Mouse (Mus musculus): ENCODE measurements around the gene Sos1.

Gene Sos1

DNA sequence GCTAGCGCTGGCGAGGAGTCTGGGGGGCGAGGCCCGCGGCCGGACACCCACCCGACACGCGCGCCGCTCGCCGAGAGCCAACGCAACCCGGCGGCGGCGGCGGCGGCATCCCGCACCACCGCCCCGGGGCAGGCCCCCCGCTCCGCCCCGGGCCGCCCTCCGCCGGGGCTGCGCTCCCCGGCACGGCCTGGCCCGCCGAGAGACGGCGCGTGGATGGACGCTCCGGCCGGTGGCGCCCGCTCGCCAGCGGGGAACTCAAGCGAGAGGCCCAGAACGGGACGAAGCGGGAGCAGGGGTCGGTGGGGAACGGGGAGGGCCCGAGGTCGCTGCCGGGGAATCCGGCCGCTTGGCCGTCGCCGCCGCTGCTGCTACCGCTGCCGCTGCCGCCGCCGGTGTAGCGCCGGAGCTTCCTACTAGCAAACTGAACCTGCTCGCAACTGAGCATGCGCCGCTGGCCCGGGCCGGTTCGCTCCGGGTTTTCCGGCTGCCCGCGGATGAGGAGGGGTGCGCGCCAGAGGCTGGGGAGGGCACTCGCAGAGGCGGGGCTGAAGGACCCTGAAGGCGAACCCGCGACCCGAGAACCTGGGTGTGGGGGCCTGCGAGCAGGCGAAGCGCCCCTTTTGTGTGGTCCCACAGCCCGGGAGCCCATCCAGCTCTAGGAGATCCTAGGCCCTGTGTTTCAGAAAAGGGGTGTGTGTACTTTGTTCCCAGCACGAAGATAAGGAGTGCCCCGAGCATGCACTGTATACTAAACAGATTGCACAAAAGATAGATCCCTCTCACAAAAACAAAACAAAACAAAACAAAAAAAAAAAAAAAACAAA, at the start of gene Sos1:
Gene Sos1 (minus strand): TSS at position 423 of the 824 bp plus-strand sequence.
- peak; percentile 61 for DNase-seq (ENCODE audit: low read depth)

DNA sequence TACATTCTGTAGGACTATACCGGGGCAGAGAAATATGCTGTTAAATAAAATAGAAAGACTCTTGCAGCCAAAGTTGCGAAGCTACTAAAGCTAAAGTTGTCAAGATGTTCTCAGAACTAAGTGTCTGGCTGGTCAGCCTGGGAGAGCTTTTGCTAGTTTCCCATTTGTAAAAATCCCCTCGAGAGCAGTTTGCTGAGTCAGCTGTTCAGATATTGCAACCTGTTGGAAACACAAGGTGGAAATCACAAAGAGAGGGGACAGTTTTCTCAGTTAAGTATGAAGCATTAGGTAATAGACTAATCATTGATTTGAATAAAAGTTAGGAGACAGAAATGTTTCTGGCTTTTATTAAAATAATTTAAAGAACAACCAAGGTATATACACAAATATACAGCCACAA, 43.0 kb upstream of the Sos1 start:
- DNase-seq (ENCODE audit: low read depth): no peak

DNA sequence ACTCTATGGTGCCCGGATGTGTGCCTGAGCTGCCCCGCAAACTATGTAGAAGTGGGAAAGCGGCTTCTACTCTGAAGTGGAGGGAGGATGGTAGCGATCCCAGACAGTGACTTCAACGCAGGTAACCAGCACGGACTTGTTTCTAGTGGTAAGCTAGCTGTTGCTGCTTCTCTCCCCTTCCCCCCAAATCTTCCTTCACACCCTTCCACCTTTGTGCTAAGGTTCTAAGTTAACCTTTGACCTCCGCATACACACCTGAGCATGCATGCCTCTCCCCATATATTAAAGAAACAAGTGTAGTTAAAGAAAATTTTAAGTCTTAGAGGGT, 41.9 kb upstream of the Sos1 start:
- no peak for DNase-seq (ENCODE audit: low read depth)

DNA sequence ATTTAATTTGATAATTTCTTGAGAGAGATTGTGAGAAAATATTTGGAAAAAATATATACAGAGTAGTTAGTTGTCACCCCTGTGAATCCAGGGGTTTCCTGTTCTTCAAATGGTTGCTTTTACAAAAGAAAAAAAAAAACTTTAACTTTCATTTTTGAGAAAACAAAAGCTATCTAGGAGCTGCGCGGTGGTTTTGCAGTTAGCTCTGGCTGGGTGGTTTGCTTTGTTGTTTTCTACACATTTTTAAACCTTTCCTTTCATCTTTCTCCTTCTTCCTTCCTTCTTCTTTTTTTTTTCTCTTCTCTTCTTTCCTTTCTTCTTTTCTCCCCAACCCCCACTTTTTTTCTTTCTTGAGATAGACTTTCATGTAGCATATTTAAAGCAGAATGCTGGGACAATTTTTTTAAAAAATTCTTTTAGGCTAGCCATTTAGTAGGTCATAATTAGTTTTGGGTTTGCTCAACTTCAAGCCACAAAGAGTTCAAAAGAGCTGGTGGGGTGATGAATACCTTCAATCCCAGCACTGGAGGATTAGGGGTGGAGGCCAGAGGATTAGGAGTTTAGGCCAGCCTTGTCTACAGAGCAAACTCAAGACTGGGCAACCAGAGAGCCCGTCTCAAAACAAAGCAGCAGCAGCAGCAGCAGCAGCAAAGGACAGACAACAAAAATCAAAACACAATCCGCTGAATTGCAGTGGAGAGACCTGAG, 41.4 kb upstream of the Sos1 start:
- DNase-seq (ENCODE audit: low read depth): no peak

DNA sequence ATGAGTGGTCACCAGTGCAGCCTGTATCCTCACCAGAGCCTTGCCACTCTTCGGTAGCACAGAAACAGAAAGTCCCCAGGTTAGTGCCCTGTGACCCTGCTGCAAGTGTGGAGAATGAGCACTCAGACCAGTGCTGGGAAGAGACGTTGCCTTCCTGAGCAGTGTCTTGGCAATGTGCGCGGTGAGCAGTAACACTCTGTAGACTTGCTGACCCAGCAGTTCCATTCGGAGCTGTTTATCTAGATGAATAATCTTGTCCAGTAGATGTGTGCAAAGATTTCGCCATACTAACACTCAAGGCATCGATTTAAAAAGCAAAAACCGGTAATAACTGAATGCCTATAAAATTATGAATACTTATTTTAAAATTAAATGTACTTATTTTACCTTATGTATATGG, 40.3 kb upstream of the Sos1 start:
- DNase-seq (ENCODE audit: low read depth): no peak

DNA sequence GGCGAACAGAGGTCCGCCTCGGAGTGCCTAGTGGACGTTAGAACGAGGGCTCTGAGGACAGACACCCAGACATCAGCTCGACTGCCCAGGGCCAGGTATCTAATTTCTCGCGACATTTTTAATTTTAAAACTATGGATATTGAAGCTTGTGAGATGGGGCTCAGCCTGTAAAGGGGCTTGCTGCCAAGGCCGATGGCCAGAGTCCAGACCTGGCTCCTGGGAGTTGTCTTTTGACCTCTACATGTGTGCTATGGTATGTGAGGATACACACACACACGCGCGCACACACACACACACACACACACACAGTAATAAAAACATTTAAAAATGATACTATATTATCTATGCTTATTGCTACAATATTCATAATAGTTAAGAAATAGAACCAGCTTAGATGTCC, 38.6 kb upstream of the Sos1 start:
- DNase-seq (ENCODE audit: low read depth): no peak

DNA sequence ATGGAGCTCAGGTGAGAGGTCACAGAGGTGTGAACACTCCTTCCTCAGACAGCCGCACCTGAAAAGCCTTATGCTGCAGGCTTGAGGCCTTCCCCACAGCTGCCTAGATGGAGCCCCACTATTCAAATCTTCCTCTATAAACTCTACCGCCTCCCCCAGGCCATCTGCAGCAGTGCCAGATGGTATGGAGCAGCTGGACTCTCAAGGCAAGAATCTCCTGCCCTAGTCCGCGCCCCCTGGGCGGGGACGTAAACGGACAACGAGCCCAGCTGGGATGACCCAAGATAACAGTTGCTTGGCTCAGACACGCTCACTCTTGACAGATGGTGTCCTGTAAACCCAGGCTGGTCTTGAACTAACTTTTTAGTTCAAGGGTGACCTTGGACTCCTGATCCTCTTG, 37.0 kb upstream of the Sos1 start:
- DNase-seq (ENCODE audit: low read depth): no peak

DNA sequence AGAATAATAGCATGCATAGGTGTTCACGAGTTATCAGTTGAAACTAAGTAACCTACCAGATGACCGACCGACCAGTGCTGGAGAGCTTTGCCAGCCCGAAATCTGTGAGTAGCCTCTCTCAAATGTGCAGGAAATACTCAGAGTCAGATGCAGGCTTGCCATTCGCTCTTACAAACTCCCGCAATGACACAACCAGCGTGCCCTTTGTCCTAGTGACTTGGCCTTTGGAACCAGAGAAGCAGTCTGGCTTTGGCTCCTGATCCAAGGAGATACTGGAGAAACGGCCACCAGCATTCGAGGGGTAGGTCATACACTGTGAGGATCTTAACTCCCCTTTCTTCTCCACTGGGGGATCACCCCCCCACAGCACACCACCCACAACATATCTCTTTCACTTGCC, 35.7 kb upstream of the Sos1 start:
- DNase-seq (ENCODE audit: low read depth): no peak

DNA sequence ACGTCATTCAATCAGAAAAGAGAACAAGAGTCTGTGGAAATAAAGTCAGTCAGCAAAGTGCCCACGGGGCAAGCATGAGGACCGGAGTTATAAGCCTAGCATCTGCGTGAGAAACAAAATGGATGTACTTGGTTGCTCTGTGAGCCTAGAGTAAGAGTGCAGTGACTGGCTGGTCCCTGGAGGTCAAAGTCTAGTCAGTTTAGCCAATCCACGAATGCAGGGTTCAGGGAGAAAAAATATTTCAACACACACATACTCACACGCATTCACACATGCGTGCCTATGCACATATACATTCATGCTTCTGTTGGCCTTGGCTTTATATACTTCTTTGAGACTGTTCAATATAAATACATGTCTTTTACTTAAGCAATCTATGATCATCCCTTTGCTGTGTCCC, 35.3 kb upstream of the Sos1 start:
- DNase-seq (ENCODE audit: low read depth): no peak

DNA sequence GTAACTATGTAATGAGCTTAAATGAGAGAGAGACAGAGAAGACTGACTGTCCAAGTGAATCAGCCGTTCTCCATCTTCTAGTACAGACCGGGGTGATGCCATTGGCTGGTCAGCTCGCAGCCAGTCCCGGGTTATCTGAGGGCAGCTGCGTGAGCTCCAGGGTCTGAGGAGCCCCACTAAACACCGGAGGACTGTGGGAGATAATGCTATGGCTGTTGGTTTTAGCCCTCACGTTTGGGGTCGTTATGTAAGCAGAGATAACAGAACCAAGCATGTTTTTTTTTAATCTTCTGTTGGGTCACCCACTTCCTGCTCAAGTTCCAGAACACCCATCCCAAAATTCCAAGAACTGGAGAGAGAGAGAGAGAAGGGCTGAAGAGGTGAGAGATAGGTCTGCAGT, 33.5 kb upstream of the Sos1 start:
- DNase-seq (ENCODE audit: low read depth): no peak

DNA sequence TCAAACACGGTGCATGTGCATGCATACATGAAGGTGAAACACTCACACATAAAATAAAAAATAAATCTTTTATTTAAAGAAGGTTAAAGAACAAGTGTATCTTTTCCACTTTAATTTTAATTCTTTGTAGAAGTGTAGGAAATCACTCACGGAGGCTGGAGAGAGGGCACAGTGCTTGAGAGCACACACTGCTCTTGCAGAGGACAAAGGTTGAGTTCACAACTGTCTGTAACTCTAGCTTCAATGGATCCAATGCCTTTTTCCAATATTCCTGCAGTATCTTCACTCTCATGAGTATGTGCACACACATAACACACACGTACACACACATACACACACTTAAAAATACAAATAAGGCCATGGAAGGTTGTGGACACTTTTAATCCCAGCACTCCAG, 30.2 kb upstream of the Sos1 start:
- DNase-seq (ENCODE audit: low read depth): no peak

DNA sequence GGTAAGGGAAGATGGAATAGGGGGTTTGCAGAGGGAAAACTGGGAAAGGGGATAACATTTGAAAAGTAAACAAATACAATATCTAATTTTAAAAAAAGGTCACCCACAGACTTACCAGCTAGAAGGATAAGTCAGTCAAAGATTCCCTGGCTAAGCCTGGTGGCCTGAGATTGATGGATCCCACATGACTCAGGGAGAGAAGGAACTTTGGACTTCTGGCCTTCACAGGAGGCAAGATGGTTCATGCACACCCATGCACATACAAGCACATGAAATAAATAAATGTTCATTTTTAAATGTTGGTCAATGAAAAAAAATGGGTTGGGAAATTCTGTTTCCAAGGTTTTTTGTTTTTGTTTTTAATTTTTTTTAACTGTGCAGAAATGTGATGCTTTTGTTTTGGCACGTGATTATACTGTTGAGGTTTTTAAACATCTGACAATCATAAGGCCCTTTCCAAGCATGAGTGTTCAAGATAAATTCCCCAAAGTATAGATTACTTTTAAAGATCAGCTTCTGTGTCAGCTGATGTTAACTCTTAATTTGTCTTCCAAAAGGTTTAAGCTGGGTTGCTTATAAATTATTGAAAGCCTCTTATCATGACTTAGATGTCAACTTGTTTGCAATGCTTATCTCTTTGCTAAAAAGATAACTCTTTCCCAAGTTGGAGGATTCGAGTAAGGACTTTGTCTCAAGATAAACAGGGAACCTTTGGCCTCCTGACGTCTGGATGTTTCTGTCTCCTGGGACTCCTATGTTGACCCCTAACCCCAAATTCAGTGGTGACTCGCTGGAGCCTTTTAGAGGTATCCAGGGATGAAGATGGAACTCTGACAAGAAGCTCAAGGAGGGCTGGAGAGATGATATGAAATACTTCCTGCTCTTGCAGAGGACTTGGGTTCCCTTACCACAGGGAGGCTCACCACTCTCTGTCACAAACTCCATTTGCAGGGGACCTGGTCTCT, 29.5 kb upstream of the Sos1 start:
- DNase-seq (ENCODE audit: low read depth): no peak

DNA sequence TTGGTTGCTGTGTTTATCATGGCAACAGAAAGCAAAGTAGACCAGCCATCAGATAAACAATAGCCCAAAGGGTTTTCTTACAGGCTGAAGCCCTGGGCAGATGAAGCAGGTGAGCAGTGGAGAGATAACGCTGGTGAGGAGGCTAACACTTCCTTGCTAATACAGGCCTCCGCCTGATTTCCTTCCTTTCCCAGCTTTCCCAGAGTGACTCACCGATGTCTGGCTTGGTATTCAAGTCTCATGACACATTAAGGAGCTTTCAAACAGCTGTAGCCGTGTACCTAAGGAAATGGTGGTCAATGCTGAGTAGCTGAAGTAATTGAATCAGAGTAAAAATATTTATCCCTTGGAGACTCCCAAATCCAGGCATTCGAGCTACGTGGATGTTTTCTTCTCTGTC, 25.5 kb upstream of the Sos1 start:
- DNase-seq (ENCODE audit: low read depth): peak; percentile 37

DNA sequence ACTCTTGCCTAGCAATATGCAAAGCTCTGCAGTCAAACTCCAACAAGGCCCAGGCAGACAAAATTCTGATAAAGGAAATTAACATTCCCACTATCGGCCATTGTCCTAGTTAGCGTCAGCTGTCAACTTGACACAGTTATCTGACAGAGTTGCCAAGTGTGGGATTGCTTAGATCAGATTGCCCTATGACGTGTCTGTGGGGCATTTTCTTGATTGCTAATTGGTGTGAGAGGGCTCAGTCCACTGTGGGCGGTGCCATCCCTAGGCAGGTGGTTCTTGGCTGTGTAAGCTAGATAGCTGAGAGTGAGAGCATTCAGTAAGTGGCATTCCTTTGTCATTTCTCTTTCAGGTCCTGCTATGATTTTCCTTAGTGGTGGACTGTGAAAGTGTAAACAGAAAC, 25.1 kb upstream of the Sos1 start:
- no peak for DNase-seq (ENCODE audit: low read depth)

DNA sequence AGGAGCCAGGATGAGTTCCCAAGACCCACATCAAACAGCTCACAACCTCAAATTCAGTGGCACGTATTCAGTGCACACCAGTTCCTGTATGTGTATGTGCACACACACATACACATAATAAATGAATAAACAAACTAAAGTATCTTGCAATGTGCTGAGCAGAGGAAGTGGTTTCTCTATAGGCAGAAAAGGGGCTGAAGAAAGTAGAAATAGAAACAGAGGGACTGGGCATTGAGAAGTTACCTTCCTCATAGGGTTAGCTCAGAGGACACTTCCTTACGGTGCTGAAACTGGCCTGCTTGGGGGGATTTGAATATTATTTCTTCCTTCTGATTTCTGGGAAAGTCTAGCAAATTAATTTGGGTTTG, 21.5 kb upstream of the Sos1 start:
- no peak for DNase-seq (ENCODE audit: low read depth)

DNA sequence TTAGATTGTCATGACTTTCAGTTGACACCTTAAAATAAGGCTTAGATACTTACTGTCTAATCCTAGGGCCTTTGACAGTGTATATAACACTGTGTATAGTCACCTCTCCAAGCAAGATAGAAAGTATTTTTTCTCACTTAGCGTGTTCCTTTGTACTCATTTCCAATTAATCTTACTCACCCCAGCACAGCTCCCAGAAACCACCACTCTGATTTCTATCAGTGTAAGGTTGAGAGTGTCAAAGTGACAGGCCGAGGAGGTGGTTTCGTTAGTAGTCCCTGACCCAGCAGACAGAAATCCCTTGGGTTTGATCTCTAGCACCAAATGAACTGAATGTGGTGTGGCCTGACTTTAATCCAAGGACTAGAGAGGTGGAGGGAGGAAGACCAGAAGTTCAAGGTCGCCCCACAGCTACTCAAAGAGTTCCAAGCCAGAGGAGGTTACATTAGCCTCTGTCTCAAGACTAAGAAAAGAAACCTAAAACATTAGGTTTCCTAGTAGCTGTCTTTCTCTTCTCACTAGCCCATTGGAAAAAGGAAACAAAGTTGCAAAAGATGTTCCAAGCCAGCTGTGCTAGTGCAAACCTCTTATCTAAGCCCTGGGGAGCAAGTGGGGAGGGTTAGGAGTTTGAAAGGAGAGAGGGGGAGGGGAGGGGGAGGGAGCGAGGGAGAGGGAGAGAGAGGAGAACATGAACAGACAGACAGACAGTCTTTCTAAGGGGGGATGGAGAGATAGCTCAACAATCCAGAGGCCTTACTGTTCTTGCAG, 21.0 kb upstream of the Sos1 start:
- DNase-seq (ENCODE audit: low read depth): no peak

DNA sequence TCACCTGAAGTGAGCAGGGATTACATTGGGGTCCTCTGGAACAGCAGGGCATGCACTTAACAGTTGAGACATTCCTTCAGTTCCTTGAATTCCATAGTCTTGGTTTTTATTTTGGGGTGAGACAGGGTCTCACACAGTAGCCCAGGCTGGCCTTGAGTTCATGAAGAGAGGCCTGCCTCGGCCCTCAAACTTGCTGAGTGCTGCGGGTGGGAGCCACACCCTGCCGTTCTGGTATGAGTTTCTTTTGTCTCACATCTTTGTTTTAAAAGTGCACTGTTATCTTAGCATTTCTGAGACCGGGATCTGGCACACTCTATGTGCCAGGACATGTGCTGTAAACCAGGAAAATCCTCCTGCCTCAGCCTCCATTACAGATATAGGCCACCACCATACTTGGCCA, 19.8 kb upstream of the Sos1 start:
- no peak for DNase-seq (ENCODE audit: low read depth)

DNA sequence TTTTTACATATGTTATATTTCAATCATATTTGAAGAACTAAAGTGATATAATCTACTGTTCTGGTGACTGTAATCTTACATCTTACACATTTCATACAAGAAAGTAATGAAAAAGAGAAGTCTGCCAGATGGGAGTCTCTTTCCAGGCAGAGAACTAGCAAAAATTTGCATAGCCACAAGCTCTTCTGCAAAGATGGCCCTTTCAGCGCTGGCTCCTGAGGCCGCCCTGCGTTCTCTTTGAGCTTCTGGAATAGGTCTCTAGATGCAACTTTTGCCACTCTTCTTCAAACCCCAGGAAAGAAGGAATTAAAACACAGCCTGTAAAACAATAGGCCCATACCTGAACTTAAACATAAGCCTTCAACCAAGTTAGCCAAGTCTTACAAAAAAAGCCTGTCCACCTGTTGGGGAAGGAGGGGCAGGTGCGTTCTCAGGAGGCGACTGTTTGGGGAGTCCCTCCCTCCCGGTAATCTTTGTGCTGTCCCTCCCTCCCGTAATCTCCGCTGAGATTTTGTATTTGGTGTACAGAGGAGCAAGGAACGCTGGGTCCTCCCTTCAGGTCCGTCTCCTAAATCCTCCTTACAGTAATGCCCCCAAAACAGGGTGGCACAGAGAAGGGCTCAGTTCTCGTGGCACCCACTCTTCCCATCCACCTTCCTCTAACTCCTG, 18.5 kb upstream of the Sos1 start:
- no peak for DNase-seq (ENCODE audit: low read depth)

DNA sequence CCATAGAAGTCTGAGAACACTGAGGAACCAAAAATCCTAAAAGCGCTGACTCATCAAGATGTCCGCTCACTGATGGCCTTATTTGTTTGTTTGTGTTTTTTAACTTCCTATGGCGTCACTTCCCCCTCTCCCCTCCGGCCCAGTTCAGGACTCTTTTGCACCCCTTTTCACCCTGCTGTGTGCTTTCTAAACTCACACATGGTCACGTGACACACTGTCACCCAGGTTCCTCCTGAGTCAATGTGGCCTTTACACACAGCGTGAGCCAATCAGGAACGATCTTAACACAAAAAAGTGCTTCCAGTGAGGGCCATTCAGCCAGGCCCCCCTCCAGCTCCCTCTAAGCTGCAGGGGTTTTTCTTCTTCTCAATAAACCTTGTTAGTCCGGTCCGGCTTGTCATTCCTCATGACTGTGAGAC, 16.9 kb upstream of the Sos1 start:
- no peak for DNase-seq (ENCODE audit: low read depth)

DNA sequence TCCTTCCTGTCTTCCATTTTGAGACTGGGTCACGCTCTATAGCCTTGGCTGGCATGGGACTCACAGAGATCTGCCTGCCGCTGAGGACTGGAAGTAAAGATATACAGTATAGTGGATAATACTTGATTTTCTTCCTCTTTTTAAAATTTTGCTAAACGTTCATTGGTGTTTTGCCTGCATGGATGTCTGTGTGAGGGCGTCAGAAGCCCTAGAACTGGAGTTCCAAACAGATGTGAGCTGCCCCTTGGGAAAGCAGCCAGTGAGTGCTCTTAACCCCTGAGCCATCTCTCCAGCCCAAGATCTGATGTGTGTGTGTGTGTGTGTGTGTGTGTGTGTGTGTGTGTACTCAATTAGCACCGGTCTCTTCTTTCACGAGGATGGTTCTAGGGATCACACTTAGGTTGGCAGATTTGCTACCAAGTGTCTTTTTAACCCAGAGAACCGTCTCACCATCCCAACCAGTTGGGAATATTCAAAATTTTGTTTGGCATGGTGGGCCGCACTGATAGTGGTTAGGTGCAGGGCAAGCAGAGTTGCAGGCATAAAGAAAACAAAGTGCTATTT, 16.4 kb upstream of the Sos1 start:
- DNase-seq (ENCODE audit: low read depth): no peak

DNA sequence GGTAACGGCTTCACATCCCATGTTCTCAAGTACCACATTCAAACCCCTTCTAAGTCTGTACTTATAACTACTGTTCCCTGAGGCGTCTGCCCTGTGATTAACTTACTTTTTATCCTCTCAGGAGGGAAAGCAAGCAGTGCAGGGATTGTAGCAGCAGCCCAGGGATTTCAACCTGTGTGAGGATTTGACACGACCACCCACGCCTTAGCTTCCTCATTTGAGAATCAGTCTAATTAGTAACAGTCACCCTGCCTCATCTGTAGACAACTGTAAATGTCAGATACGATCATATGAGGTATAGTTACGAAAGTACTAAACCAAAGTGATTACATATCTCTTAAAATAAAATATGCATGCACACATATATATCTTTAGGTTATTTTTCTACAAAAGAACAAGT, 15.9 kb upstream of the Sos1 start:
- no peak for DNase-seq (ENCODE audit: low read depth)

Data from fibroblast of lung, adult 2 months (primary cell).